Mouse (Mus musculus) kidney, embryonic 16.5 days (tissue): ENCODE data around the gene Pole4. TPM values are rescaled to one million over a fixed set of nuclear protein-coding genes. Genes with fewer than 3 reads are reported as not detected.

Experiments
- ATAC-seq: fragments of 200-750 bp; cut with Nextera tagmentation; 2 replicates; pipeline ENCODE4 v1.8.0; 2017; ENCODE audit warnings: moderate TSS enrichment; ENCODE audit not compliant: low FRiP score, low TSS enrichment
- H3K27ac ChIP-seq: fragments of 300-500 bp; sonication (generic); 2 replicates; pipeline ENCODE4 v1.5.1; 2014; ENCODE audit warnings: low read length
- H3K27me3 ChIP-seq: fragments of 300-500 bp; sonication (generic); 2 replicates; pipeline ENCODE4 v1.6.1; 2014; ENCODE audit warnings: low read length, control low read depth, mixed read lengths; ENCODE audit not compliant: insufficient read depth
- H3K36me3 ChIP-seq: fragments of 300-500 bp; sonication (generic); 2 replicates; pipeline ENCODE4 v1.6.1; 2014; ENCODE audit warnings: low read length, control low read depth, mixed read lengths; ENCODE audit not compliant: insufficient read depth
- H3K4me1 ChIP-seq: fragments of 300-500 bp; sonication (generic); 2 replicates; pipeline ENCODE4 v1.6.1; 2014; ENCODE audit warnings: low read length, control low read depth, mixed read lengths; ENCODE audit not compliant: insufficient read depth
- H3K4me2 ChIP-seq: fragments of 300-500 bp; sonication (generic); replicated peaks from 2 replicates; pipeline ENCODE4 v1.6.1; 2014; ENCODE audit warnings: low read depth, low read length
- H3K4me3 ChIP-seq: fragments of 300-500 bp; sonication (generic); 2 replicates; pipeline ENCODE4 v1.5.1; 2014; ENCODE audit warnings: mild to moderate bottlenecking, low read length
- H3K9ac ChIP-seq: fragments of 300-500 bp; sonication (generic); replicated peaks from 2 replicates; pipeline ENCODE4 v1.6.1; 2014; ENCODE audit warnings: low read length
- H3K9me3 ChIP-seq: fragments of 300-500 bp; sonication (generic); 2 replicates; pipeline ENCODE4 v1.6.1; 2016; ENCODE audit warnings: low read length, control low read depth
- WGBS: fragments of 180-500 bp; shearing (Covaris S2); extraction: QIAGEN DNeasy Blood & Tissue Kit; methylation state at CpG from one replicate; pipeline ENCODE4 v1.1.7; 2014; 5-methylcytosine and 5-hydroxymethylcytosine counted together
- polyA plus RNA-seq: library from polyadenylated mRNA; unstranded; fragments of >200 nt; fragmentation: Nextera tagmentation; extraction: Ambion mirVana; gene quantifications from 2 replicates; pipeline ENCODE4 v1.2.1, GENCODE M21; 2015

The Pole4 gene
- polyA plus RNA-seq: 103 TPM in 2 replicates

- H3K4me2 ChIP-seq: no peak within 1 kb of the TSS
- no peaks in the 10 kb centered on the region for H3K36me3 ChIP-seq
- no peak within 1 kb of the TSS for H3K9ac ChIP-seq
- H3K9me3 ChIP-seq: no peaks in the 10 kb centered on the region
- no peak within 1 kb of the TSS for H3K4me3 ChIP-seq
- no peaks in the 10 kb centered on the region for H3K27me3 ChIP-seq
- no peak for ATAC-seq
- WGBS: 80% methylated on average over 5 of the region's 5 CpGs
- H3K27ac ChIP-seq: no peak within 1 kb of the TSS
- no peaks in the 10 kb centered on the region for H3K4me1 ChIP-seq
Measured at GRCm38 (mm10) chr6:82705221-82705620, at the start of gene Pole4. TSS of gene Pole4 (minus strand) at chr6:82705365.

GRCm38 (mm10) chr6:82754769-82755168 is 49.6 kb upstream of the Pole4 start:
- 85% methylated on average over 6 of the region's 6 CpGs for WGBS
- Histone ChIP-seq H3K36me3 (no peaks in the 10 kb centered on the region; the same call in 1 of the 2 replicates), H3K27me3 (no peaks in the 10 kb centered on the region), H3K4me1 (peaks cover 5% of the 10 kb centered on the region; the same call in 1 of the 2 replicates), H3K9me3 (no peaks in the 10 kb centered on the region), H3K4me2 (no peak overlapping the region), H3K27ac (no peak overlapping the region), H3K9ac (no peak overlapping the region), H3K4me3 (no peak overlapping the region)
- no peak for ATAC-seq

DNA sequence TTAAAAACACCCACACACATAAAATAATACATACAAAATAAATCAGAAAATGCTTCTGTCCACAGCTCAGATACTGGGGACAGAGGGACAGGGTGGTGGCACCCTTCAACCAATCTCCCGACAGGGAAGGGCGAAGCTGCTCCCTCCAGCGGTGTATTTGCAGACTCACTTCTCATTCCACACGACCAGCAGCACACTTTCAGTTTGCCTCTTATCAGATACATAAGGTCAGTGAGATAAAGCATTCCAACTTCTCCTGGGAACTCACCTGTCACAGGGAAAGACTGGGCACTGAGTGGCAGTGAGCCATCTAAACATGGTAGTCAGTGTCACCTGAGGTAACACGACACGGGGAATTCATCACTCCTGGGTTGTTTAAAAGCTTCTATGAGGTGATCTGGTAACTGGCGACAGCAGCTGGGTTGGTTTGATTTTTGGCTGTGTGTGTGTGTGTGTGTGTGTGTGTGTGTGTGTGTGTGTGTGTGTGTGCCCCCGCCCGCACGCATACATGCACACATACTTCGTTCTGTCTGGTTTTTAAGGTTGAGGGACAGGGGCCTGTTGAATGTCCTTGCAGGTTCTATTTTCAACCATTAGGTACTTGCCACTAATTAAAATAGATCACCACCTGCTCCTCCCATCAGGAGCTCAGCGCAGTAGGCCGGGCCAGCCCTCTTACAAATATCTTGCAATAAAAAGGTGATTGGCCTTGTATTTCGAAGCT is 48.6 kb upstream of the Pole4 start:
- ATAC-seq: no peak
- 85% methylated on average over 14 of the region's 14 CpGs for WGBS
- H3K9ac ChIP-seq: no peak overlapping the region

GRCm38 (mm10) chr6:82753061-82753460 is 47.9 kb upstream of the Pole4 start:
- Histone ChIP-seq H3K27me3 (no peaks in the 10 kb centered on the region), H3K4me1 (peaks cover 5% of the 10 kb centered on the region; the same call in 1 of the 2 replicates), H3K36me3 (peaks cover 4% of the 10 kb centered on the region), H3K4me3 (no peak overlapping the region), H3K27ac (no peak overlapping the region), H3K9ac (no peak overlapping the region), H3K4me2 (no peak overlapping the region), H3K9me3 (no peaks in the 10 kb centered on the region)
- 39% methylated on average over 11 of the region's 11 CpGs for WGBS
- no peak for ATAC-seq

More for the DNA sequence above, 48.6 kb upstream of the Pole4 start:
- Histone ChIP-seq H3K36me3 (peaks cover 4% of the 10 kb centered on the region), H3K4me3 (no peak overlapping the region), H3K9me3 (no peaks in the 10 kb centered on the region), H3K4me1 (peaks cover 5% of the 10 kb centered on the region; the same call in 1 of the 2 replicates), H3K4me2 (no peak overlapping the region), H3K27ac (no peak overlapping the region), H3K27me3 (no peaks in the 10 kb centered on the region)

DNA sequence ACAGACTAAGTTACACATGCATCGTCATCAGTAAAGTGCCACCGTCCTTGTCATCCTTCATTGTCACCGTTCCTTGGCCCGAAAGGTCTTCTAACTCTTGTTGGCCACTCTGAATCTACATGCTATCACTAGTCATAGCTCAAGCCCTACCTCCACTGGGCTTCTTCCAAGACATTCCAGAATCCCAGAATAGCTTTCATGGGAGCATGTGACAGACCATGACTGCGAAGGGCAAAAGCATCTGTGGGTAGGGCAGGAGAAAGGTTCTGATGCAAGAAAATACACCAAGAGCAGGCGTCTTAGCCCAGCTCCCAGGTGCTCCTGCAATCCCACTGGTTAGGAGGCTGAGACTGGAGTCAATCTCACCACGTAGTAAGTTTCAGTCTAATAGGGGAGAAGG is 46.6 kb upstream of the Pole4 start:
- no peak for ATAC-seq

DNA sequence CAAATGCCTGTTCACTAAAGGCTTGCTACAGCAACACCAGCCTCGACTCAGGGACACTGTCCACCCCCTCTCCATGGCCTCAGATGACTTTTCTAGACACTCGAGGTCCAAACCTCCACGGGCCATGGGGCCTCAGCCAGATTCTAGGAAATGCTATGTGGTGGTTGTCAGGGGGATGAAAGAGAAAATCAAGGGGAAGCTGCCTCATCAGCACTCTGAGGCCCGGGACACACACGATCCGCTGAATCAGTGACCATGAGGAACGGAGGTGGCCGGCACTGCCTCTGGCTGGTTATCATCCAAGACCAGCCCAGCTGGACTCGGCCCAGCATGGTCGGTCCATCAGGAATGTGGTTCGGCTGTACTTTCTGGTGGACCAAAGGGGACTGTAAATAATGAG is 45.9 kb upstream of the Pole4 start:
- H3K4me1 ChIP-seq: peaks cover 5% of the 10 kb centered on the region; the same call in 1 of the 2 replicates
- no peak for ATAC-seq
- no peak overlapping the region for H3K4me3 ChIP-seq
- 87% methylated on average over 11 of the region's 11 CpGs for WGBS
- H3K4me2 ChIP-seq: no peak overlapping the region
- no peaks in the 10 kb centered on the region for H3K27me3 ChIP-seq
- H3K9ac ChIP-seq: no peak overlapping the region
- H3K9me3 ChIP-seq: no peaks in the 10 kb centered on the region
- peaks cover 4% of the 10 kb centered on the region for H3K36me3 ChIP-seq
- H3K27ac ChIP-seq: no peak overlapping the region

More for the DNA sequence above, 46.6 kb upstream of the Pole4 start:
- no peak overlapping the region for H3K4me3 ChIP-seq
- no peak overlapping the region for H3K4me2 ChIP-seq
- H3K27me3 ChIP-seq: no peaks in the 10 kb centered on the region
- 95% methylated on average over 7 of the region's 7 CpGs for WGBS
- no peak overlapping the region for H3K27ac ChIP-seq
- no peaks in the 10 kb centered on the region for H3K9me3 ChIP-seq
- no peak overlapping the region for H3K9ac ChIP-seq
- H3K36me3 ChIP-seq: peaks cover 4% of the 10 kb centered on the region
- peaks cover 5% of the 10 kb centered on the region; the same call in 1 of the 2 replicates for H3K4me1 ChIP-seq

DNA sequence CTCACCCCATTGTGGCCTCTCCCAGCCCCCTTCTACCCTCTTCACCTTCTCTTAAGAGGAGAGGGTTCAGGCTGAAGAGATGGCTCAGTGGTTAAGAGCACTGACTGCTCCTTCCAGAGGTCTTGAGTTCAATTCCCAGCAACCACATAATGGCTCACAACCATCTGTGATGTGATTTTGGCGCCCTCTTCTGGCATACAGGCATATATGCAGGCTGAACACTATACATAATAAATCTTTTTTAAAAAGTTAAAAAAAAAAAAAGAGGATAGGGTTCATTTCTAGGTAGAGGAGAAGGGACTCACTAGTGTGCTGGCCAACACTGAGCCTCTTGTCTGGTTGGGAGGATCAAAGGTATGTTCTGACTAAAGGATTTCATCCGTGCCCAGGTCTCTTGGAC is 44.9 kb upstream of the Pole4 start:
- Histone ChIP-seq H3K4me2 (no peak overlapping the region), H3K9ac (no peak overlapping the region), H3K27ac (no peak overlapping the region), H3K4me1 (peaks cover 5% of the 10 kb centered on the region; the same call in 1 of the 2 replicates), H3K36me3 (peaks cover 4% of the 10 kb centered on the region), H3K27me3 (no peaks in the 10 kb centered on the region), H3K9me3 (no peaks in the 10 kb centered on the region), H3K4me3 (no peak overlapping the region)
- ATAC-seq: no peak
- 56% methylated on average over 2 of the region's 2 CpGs for WGBS

DNA sequence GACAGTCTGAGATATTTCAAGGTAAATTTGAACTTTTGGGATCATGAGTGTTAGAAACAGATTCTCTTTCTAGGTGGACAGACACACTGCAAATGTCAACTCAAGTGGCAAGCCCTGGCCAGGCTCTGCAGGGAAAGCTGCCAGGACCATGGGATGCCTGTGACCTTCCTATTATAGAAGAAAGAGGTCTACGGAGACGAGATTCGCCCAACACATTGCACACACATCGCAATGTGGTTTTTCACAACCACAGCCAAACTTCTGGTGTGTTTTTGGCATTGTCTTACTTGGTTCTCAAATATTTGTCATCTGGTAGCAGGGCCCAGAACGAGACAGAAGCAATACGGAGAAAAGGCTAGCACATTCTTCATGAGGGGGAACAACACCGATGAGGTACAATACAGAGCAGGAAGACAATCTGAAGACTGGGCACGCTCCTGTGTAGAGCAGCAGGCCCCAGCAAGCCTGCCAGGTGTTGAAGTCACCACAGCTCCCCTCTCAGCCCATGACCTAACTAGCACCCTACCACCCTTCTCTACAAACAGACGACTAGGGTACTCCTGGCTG is 43.0 kb upstream of the Pole4 start:
- peaks cover 4% of the 10 kb centered on the region for H3K36me3 ChIP-seq
- 0 out of 2 replicates have a peak, but pooled peaks cover 3% of the 10 kb centered on the region for H3K4me1 ChIP-seq
- no peaks in the 10 kb centered on the region for H3K9me3 ChIP-seq
- H3K4me2 ChIP-seq: no peak overlapping the region
- H3K4me3 ChIP-seq: no peak overlapping the region
- no peak for ATAC-seq
- H3K27me3 ChIP-seq: no peaks in the 10 kb centered on the region
- WGBS: 94% methylated on average over 9 of the region's 9 CpGs
- no peak overlapping the region for H3K9ac ChIP-seq
- H3K27ac ChIP-seq: no peak overlapping the region

- ATAC-seq: no peak
- Histone ChIP-seq H3K4me1 (no peaks in the 10 kb centered on the region), H3K9ac (no peak overlapping the region), H3K27me3 (no peaks in the 10 kb centered on the region), H3K4me2 (no peak overlapping the region), H3K36me3 (peaks cover 9% of the 10 kb centered on the region), H3K9me3 (no peaks in the 10 kb centered on the region), H3K27ac (no peak overlapping the region), H3K4me3 (no peak overlapping the region)
- WGBS: 30% methylated on average over 5 of the region's 5 CpGs
Measured at GRCm38 (mm10) chr6:82747085-82747484, 41.9 kb upstream of the Pole4 start.

- Histone ChIP-seq H3K27me3 (no peaks in the 10 kb centered on the region), H3K9ac (no peak overlapping the region), H3K36me3 (peaks cover 9% of the 10 kb centered on the region), H3K4me1 (0 out of 2 replicates have a peak, but pooled peaks cover 3% of the 10 kb centered on the region), H3K27ac (no peak overlapping the region), H3K9me3 (no peaks in the 10 kb centered on the region), H3K4me2 (no peak overlapping the region), H3K4me3 (no peak overlapping the region)
- 63% methylated on average over 9 of the region's 9 CpGs for WGBS
- no peak for ATAC-seq
Measured at GRCm38 (mm10) chr6:82744553-82744952, 39.4 kb upstream of the Pole4 start.
